Mouse (Mus musculus) hindbrain, postnatal 0 days (tissue): ENCODE measurements around the gene Gm10024. TPM values are rescaled to one million over a fixed set of nuclear protein-coding genes. Genes with fewer than 3 reads are reported as not detected.
"Not testable (repeated sequence)": the region's sequence is repeated elsewhere in the genome, so short reads cannot be mapped to it uniquely, and the experiment has no call there.

Experiments
- ATAC-seq: fragments of 200-750 bp; cut with Nextera tagmentation; 2 replicates; pipeline ENCODE4 v1.8.0; 2017; ENCODE audit warnings: mild to moderate bottlenecking, moderate TSS enrichment, moderate library complexity
- DNase-seq: peaks from one replicate; pipeline ENCODE4 v3.0.0-alpha.2; 2015; ENCODE audit warnings: low spot score
- H3K27ac ChIP-seq: fragments of 300-500 bp; sonication (generic); 2 replicates; pipeline ENCODE4 v1.5.1; 2014; ENCODE audit warnings: mild to moderate bottlenecking
- H3K27me3 ChIP-seq: fragments of 300-500 bp; sonication (generic); 2 replicates; pipeline ENCODE4 v1.6.1; 2014; ENCODE audit warnings: low read length, mixed read lengths; ENCODE audit not compliant: insufficient read depth
- H3K36me3 ChIP-seq: fragments of 300-500 bp; sonication (generic); 2 replicates; pipeline ENCODE4 v1.6.1; 2014; ENCODE audit warnings: low read length, mixed read lengths; ENCODE audit not compliant: insufficient read depth
- H3K4me1 ChIP-seq: fragments of 300-500 bp; sonication (generic); 2 replicates; pipeline ENCODE4 v1.6.1; 2014; ENCODE audit warnings: antibody characterized with exemption, low read length, mixed read lengths; ENCODE audit not compliant: insufficient read depth
- H3K4me2 ChIP-seq: fragments of 300-500 bp; sonication (generic); 2 replicates; pipeline ENCODE4 v1.6.1; 2014; ENCODE audit warnings: low read depth, mild to moderate bottlenecking, low read length, moderate library complexity, mixed read lengths
- H3K4me3 ChIP-seq: fragments of 300-500 bp; sonication (generic); 2 replicates; pipeline ENCODE4 v1.5.1; 2014; ENCODE audit warnings: low read length
- H3K9ac ChIP-seq: fragments of 300-500 bp; sonication (generic); replicated peaks from 2 replicates; pipeline ENCODE4 v1.6.1; 2014; ENCODE audit warnings: mild to moderate bottlenecking, low read length, moderate library complexity, mixed read lengths
- H3K9me3 ChIP-seq: fragments of 300-500 bp; sonication (generic); 2 replicates; pipeline ENCODE4 v1.6.1; 2016; ENCODE audit warnings: low read length, mixed read lengths
- CTCF ChIP-seq: IDR thresholded peaks from 2 replicates; pipeline ENCODE4 v1.5.1; 2016; ENCODE audit warnings: antibody characterized with exemption, control low read depth, low read depth
- WGBS: fragments of 180-500 bp; shearing (Covaris S2); extraction: QIAGEN DNeasy Blood & Tissue Kit; methylation state at CpG from one replicate; pipeline ENCODE4 v1.1.7; 2014; 5-methylcytosine and 5-hydroxymethylcytosine counted together
- polyA plus RNA-seq: library from polyadenylated mRNA; unstranded; fragments of >200 nt; fragmentation: Nextera tagmentation; extraction: Ambion mirVana; gene quantifications from 2 replicates; pipeline ENCODE4 v1.2.1, GENCODE M21; 2015
- total RNA-seq: library from RNA; depleted of rRNA; stranded (reverse); fragments of >200 nt; gene quantifications from 2 replicates; pipeline ENCODE4 v1.2.3, GENCODE M21; 2014; rRNA removed

Gene Gm10024
- total and polyA plus RNA-seq, 2 experiments from 2014 or later, result not detected

GRCm38 (mm10) chr10:77753448-77753847 lies 42.2 kb downstream of the Gm10024 start:
- TF ChIP-seq CTCF, result no peak
- Histone ChIP-seq H3K4me2 (no peak overlapping the region), H3K4me1 (no peaks in the 10 kb centered on the region), H3K9ac (no peak overlapping the region), H3K36me3 (no peaks in the 10 kb centered on the region), H3K27me3 (no peaks in the 10 kb centered on the region), H3K9me3 (no peaks in the 10 kb centered on the region), H3K27ac (no peak overlapping the region), H3K4me3 (no peak overlapping the region)
- no peak for ATAC-seq
- no peak for DNase-seq

GRCm38 (mm10) chr10:77759582-77759981 lies 48.3 kb downstream of the Gm10024 start, which contains the start of gene Gm3233:
TSS of gene Gm3233 (minus strand) at chr10:77759682.
- H3K36me3 ChIP-seq, H3K9ac ChIP-seq, ATAC-seq, H3K9me3 ChIP-seq, H3K27ac ChIP-seq, H3K4me1 ChIP-seq, H3K4me3 ChIP-seq, H3K4me2 ChIP-seq, DNase-seq, H3K27me3 ChIP-seq: not testable (repeated sequence)
- no CpG with 5 or more reads among the region's 1 CpGs for whole genome bisulfite sequencing

Other genes starting within 250 kb of the Gm10024 start
- 43.5 and 56.2 TPM in 2 replicates for gene Fam207a, start 195.7 kb upstream of the Gm10024 start, total RNA-seq
- gene Fam207a, start 195.7 kb upstream of the Gm10024 start, polyA plus RNA-seq, result 31.8 and 35.9 TPM in 2 replicates
- 0.68 and 1.9 TPM in 2 replicates for gene Itgb2, start 181.2 kb upstream of the Gm10024 start, total RNA-seq
- 0.87 and 1.0 TPM in 2 replicates for gene Itgb2, start 181.2 kb upstream of the Gm10024 start, polyA plus RNA-seq
- 85.9 and 94.0 TPM in 2 replicates for gene Pttg1ip, start 129.7 kb upstream of the Gm10024 start, total RNA-seq
- 87.3 and 87.5 TPM in 2 replicates for gene Pttg1ip, start 129.7 kb upstream of the Gm10024 start, polyA plus RNA-seq
- gene Sumo3, start 105.4 kb upstream of the Gm10024 start, total RNA-seq, result 217 and 218 TPM in 2 replicates
- gene Sumo3, start 105.4 kb upstream of the Gm10024 start, polyA plus RNA-seq, result 330 and 348 TPM in 2 replicates
- gene Gm49325, start 105.3 kb upstream of the Gm10024 start, total RNA-seq, result 4.0 TPM in 1 of 2 replicates, not detected in the other
- 11.1 and 12.8 TPM in 2 replicates for gene Gm49325, start 105.3 kb upstream of the Gm10024 start, polyA plus RNA-seq
- gene Ube2g2, start 89.2 kb upstream of the Gm10024 start, total RNA-seq, result 45.1 and 48.3 TPM in 2 replicates
- 65.8 and 73.8 TPM in 2 replicates for gene Ube2g2, start 89.2 kb upstream of the Gm10024 start, polyA plus RNA-seq
- gene Tspear, start 24.9 kb upstream of the Gm10024 start, total RNA-seq, result 0.42 and 4.4 TPM in 2 replicates
- 0.93 and 1.3 TPM in 2 replicates for gene Tspear, start 24.9 kb upstream of the Gm10024 start, polyA plus RNA-seq
- gene Gm19402, start 20.7 kb upstream of the Gm10024 start, total RNA-seq, result not detected in 2 replicates
- gene Gm19402, start 20.7 kb upstream of the Gm10024 start, polyA plus RNA-seq, result not detected in 2 replicates
- not detected in 2 replicates for gene Gm9508, start 14.2 kb upstream of the Gm10024 start, total RNA-seq
- not detected in 2 replicates for gene Gm9508, start 14.2 kb upstream of the Gm10024 start, polyA plus RNA-seq
- gene Gm10272, start 4.8 kb upstream of the Gm10024 start, total RNA-seq, result not detected in 2 replicates
- not detected in 2 replicates for gene Gm10272, start 4.8 kb upstream of the Gm10024 start, polyA plus RNA-seq
- gene Gm10142, start 4.3 kb downstream of the Gm10024 start, total RNA-seq, result not detected in 2 replicates
- not detected in 2 replicates for gene Gm10142, start 4.3 kb downstream of the Gm10024 start, polyA plus RNA-seq
- not detected in 2 replicates for gene Krtap12-1, start 9.1 kb downstream of the Gm10024 start, total RNA-seq
- gene Krtap12-1, start 9.1 kb downstream of the Gm10024 start, polyA plus RNA-seq, result not detected in 2 replicates
- not detected in 2 replicates for gene Gm10100, start 15.0 kb downstream of the Gm10024 start, total RNA-seq
- not detected in 2 replicates for gene Gm10100, start 15.0 kb downstream of the Gm10024 start, polyA plus RNA-seq
- not detected in 2 replicates for gene Gm18596, start 31.2 kb downstream of the Gm10024 start, total RNA-seq
- gene Gm18596, start 31.2 kb downstream of the Gm10024 start, polyA plus RNA-seq, result not detected in 2 replicates
- gene Gm9736, start 39.9 kb downstream of the Gm10024 start, total RNA-seq, result not detected in 2 replicates
- gene Gm9736, start 39.9 kb downstream of the Gm10024 start, polyA plus RNA-seq, result not detected in 2 replicates
- not detected in 2 replicates for gene Gm3233, start 48.2 kb downstream of the Gm10024 start, total RNA-seq
- not detected in 2 replicates for gene Gm3233, start 48.2 kb downstream of the Gm10024 start, polyA plus RNA-seq
- not detected in 2 replicates for gene Gm3238, start 59.9 kb downstream of the Gm10024 start, total RNA-seq
- gene Gm3238, start 59.9 kb downstream of the Gm10024 start, polyA plus RNA-seq, result not detected in 2 replicates
- gene Gm7138, start 65.5 kb downstream of the Gm10024 start, total RNA-seq, result not detected in 2 replicates
- gene Gm7138, start 65.5 kb downstream of the Gm10024 start, polyA plus RNA-seq, result not detected in 2 replicates
- not detected in 2 replicates for gene Gm3250, start 71.1 kb downstream of the Gm10024 start, total RNA-seq
- not detected in 2 replicates for gene Gm3250, start 71.1 kb downstream of the Gm10024 start, polyA plus RNA-seq
- gene Gm7137, start 76.7 kb downstream of the Gm10024 start, total RNA-seq, result not detected in 2 replicates
- gene Gm7137, start 76.7 kb downstream of the Gm10024 start, polyA plus RNA-seq, result not detected in 2 replicates
- gene Gm9639, start 83.6 kb downstream of the Gm10024 start, total RNA-seq, result not detected in 2 replicates
- gene Gm9639, start 83.6 kb downstream of the Gm10024 start, polyA plus RNA-seq, result not detected in 2 replicates
- gene Gm19668, start 87.7 kb downstream of the Gm10024 start, total RNA-seq, result not detected in 2 replicates
- gene Gm19668, start 87.7 kb downstream of the Gm10024 start, polyA plus RNA-seq, result not detected in 2 replicates
- not detected in 2 replicates for gene Gm9507, start 100.4 kb downstream of the Gm10024 start, total RNA-seq
- gene Gm9507, start 100.4 kb downstream of the Gm10024 start, polyA plus RNA-seq, result not detected in 2 replicates
- not detected in 2 replicates for gene Gm2696, start 103.2 kb downstream of the Gm10024 start, total RNA-seq
- not detected in 2 replicates for gene Gm2696, start 103.2 kb downstream of the Gm10024 start, polyA plus RNA-seq
- not detected in 2 replicates for gene Krtap10-4, start 115.6 kb downstream of the Gm10024 start, total RNA-seq
- gene Krtap10-4, start 115.6 kb downstream of the Gm10024 start, polyA plus RNA-seq, result not detected in 2 replicates
- gene Krtap10-10, start 124.5 kb downstream of the Gm10024 start, total RNA-seq, result not detected in 2 replicates
- gene Krtap10-10, start 124.5 kb downstream of the Gm10024 start, polyA plus RNA-seq, result not detected in 2 replicates
- gene Gm36176, start 135.3 kb downstream of the Gm10024 start, total RNA-seq, result not detected in 2 replicates
- not detected in 2 replicates for gene Gm36176, start 135.3 kb downstream of the Gm10024 start, polyA plus RNA-seq
- not detected in 2 replicates for gene Gm10318, start 141.4 kb downstream of the Gm10024 start, total RNA-seq
- gene Gm10318, start 141.4 kb downstream of the Gm10024 start, polyA plus RNA-seq, result not detected in 2 replicates
- gene Gm3285, start 150.5 kb downstream of the Gm10024 start, total RNA-seq, result not detected in 2 replicates
- gene Gm3285, start 150.5 kb downstream of the Gm10024 start, polyA plus RNA-seq, result not detected in 2 replicates
- gene Lrrc3, start 191.1 kb downstream of the Gm10024 start, total RNA-seq, result 27.8 and 31.4 TPM in 2 replicates
- 22.1 and 24.3 TPM in 2 replicates for gene Lrrc3, start 191.1 kb downstream of the Gm10024 start, polyA plus RNA-seq